Mouse (Mus musculus) left cerebral cortex, adult 2 months (tissue): ENCODE measurements at regions not wholly inside any gene's neighbourhood (a gene's known extent, or its start where the extent isn't known, plus 50 kb on each side); places are given as distances from the start of the nearest gene placed in this dataset.
"Not testable (repeated sequence)": the region's sequence is repeated elsewhere in the genome, so short reads cannot be mapped to it uniquely, and the experiment has no call there.

Experiments
- DNase-seq, 2 experiments: peaks; one replicate each; pipeline ENCODE4 v3.0.0; 2021 to 2022; ENCODE audit warnings: low spot score in 2 of 2, mixed read lengths in 1 of 2; ENCODE audit errors: extremely low spot score in 1 of 2
- H3K27ac ChIP-seq: fragments of 200-600 bp; 2 replicates; pipeline ENCODE4 v1.8.1; 2022
- H3K4me3 ChIP-seq: fragments of 200-600 bp; 2 replicates; pipeline ENCODE4 v1.8.1; 2022
- CTCF ChIP-seq: fragments of 200-600 bp; IDR thresholded peaks from 2 replicates; pipeline ENCODE4 v1.8.1; 2022; ENCODE audit warnings: antibody characterized with exemption, mild to moderate bottlenecking, moderate library complexity
- intact Hi-C: fragments of 180-260 bp; cut with DNase I; formaldehyde crosslinking; loops from one replicate; pipeline ENCODE4 v1.15.1; 2025

GRCm38 (mm10) chr13:44495450-44495849, 233.8 kb upstream of the Jarid2 start:
- no peak for TF ChIP-seq CTCF
- intact Hi-C loops: no loop called here
- Histone ChIP-seq H3K4me3 (no peak overlapping the region), H3K27ac (no peak overlapping the region)
- DNase-seq: no peak

GRCm38 (mm10) chr13:44496596-44496995, 232.7 kb upstream of the Jarid2 start:
- H3K4me3 ChIP-seq: no peak overlapping the region
- no peak overlapping the region for H3K27ac ChIP-seq
- no peak for TF ChIP-seq CTCF
- intact Hi-C loops: no loop called here
- DNase-seq: no peak

GRCm38 (mm10) chr13:44500896-44501295, 228.4 kb upstream of the Jarid2 start:
- H3K4me3 ChIP-seq, intact Hi-C loops, DNase-seq: not testable (repeated sequence)

GRCm38 (mm10) chr13:44501777-44502321, 227.4 kb upstream of the Jarid2 start:
- no peak overlapping the region for H3K27ac ChIP-seq
- intact Hi-C loops: no loop called here
- DNase-seq: no peak
- no peak for TF ChIP-seq CTCF
- no peak overlapping the region for H3K4me3 ChIP-seq

More at GRCm38 (mm10) chr13:44500896-44501295, 228.4 kb upstream of the Jarid2 start:
- H3K27ac ChIP-seq: not testable (repeated sequence)

- H3K27ac ChIP-seq: no peak overlapping the region
- TF ChIP-seq CTCF: no peak
- intact Hi-C loops: no loop called here
- no peak overlapping the region for H3K4me3 ChIP-seq
- DNase-seq: no peak
These were observed 226.5 kb upstream of the Jarid2 start for GRCm38 (mm10) chr13:44502612-44503256.

- no peak overlapping the region for H3K4me3 ChIP-seq
- no peak for DNase-seq
- intact Hi-C loops: no loop called here
- no peak for TF ChIP-seq CTCF
- no peak overlapping the region for H3K27ac ChIP-seq
These were observed 225.9 kb upstream of the Jarid2 start for GRCm38 (mm10) chr13:44503257-44503950.

GRCm38 (mm10) chr13:44504455-44504854, 224.8 kb upstream of the Jarid2 start:
- DNase-seq: no peak
- TF ChIP-seq CTCF: no peak
- H3K4me3 ChIP-seq: no peak overlapping the region
- H3K27ac ChIP-seq: no peak overlapping the region
- intact Hi-C loops: no loop called here

GRCm38 (mm10) chr13:44506975-44507374, 222.3 kb upstream of the Jarid2 start:
- H3K4me3 ChIP-seq: no peak overlapping the region
- intact Hi-C loops: no loop called here

GRCm38 (mm10) chr13:44509526-44510159, 219.6 kb upstream of the Jarid2 start:
- Histone ChIP-seq H3K27ac (no peak overlapping the region), H3K4me3 (no peak overlapping the region)
- intact Hi-C loops: no loop called here

More at GRCm38 (mm10) chr13:44506975-44507374, 222.3 kb upstream of the Jarid2 start:
- TF ChIP-seq CTCF: no peak
- no peak for DNase-seq
- no peak overlapping the region for H3K27ac ChIP-seq

GRCm38 (mm10) chr13:44513378-44514285, 215.6 kb upstream of the Jarid2 start:
- Histone ChIP-seq H3K27ac (no peak overlapping the region), H3K4me3 (no peak overlapping the region)
- TF ChIP-seq CTCF: no peak
- intact Hi-C loops: no loop called here
- DNase-seq: no peak

More at GRCm38 (mm10) chr13:44509526-44510159, 219.6 kb upstream of the Jarid2 start:
- TF ChIP-seq CTCF: no peak
- DNase-seq: no peak

GRCm38 (mm10) chr13:44514636-44515158, 214.6 kb upstream of the Jarid2 start:
- H3K27ac ChIP-seq: no peak overlapping the region
- intact Hi-C loops: no loop called here
- TF ChIP-seq CTCF: no peak
- no peak overlapping the region for H3K4me3 ChIP-seq
- no peak for DNase-seq
